Mouse (Mus musculus) small intestine, adult 2 months (tissue): Measurements from ENCODE around the gene Zfp114.

Experiments
- CTCF ChIP-seq: fragments of 200-500 bp; IDR thresholded peaks from 2 replicates; pipeline ENCODE4 v1.5.1; 2012; ENCODE audit warnings: low read depth, mild to moderate bottlenecking, control low read depth, inconsistent platforms, low read length, moderate library complexity, mixed read lengths; ENCODE audit not compliant: insufficient replicate concordance, insufficient read length; ENCODE audit errors: extremely low read depth
- POLR2A ChIP-seq: fragments of 200-500 bp; IDR thresholded peaks from 2 replicates; pipeline ENCODE4 v1.6.1; 2012; ENCODE audit warnings: low read depth, mild to moderate bottlenecking, control low read depth, inconsistent platforms, low read length, moderate library complexity

DNA sequence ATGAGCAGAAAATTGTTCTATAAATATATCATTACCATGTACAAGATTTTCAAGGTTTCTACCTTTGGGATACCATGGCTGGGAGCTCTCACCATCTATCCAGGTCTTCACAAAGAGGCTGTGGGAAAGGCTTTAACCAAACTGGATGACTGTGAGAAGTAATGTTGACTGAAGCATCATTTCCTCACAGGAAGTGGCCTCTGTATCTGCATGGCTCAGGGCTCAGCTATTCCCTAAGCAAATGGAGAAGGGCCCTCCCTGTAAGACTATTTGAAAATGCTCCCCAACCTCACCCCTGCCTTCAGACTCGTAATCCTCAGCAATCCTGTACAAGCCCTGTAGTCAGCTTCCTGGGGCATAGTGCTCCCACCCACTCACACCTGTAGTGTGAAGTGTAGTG lies 12.8 kb downstream of the Zfp114 start:
- TF ChIP-seq POLR2A (no peak), CTCF (no peak)
